Mouse (Mus musculus) midbrain, embryonic 15.5 days (tissue): ENCODE results near the gene Smim14. TPM values are rescaled to one million over a fixed set of nuclear protein-coding genes. Genes with fewer than 3 reads are reported as not detected.
"Not testable (repeated sequence)": the region's sequence is repeated elsewhere in the genome, so short reads cannot be mapped to it uniquely, and the experiment has no call there.

Experiments used
- ATAC-seq: fragments of 200-750 bp; cut with Nextera tagmentation; replicated peaks from 2 replicates; pipeline ENCODE4 v1.8.0; 2017; ENCODE audit warnings: moderate TSS enrichment
- H3K27ac ChIP-seq: fragments of 300-500 bp; sonication (generic); 2 replicates; pipeline ENCODE4 v1.5.1; 2015; ENCODE audit warnings: mild to moderate bottlenecking, inconsistent platforms
- H3K27me3 ChIP-seq: fragments of 300-500 bp; sonication (generic); replicated peaks from 2 replicates; pipeline ENCODE4 v1.6.1; 2015; ENCODE audit warnings: inconsistent platforms
- H3K36me3 ChIP-seq: fragments of 300-500 bp; sonication (generic); replicated peaks from 2 replicates; pipeline ENCODE4 v1.6.1; 2015; ENCODE audit warnings: inconsistent platforms
- H3K4me1 ChIP-seq: fragments of 300-500 bp; sonication (generic); 2 replicates; pipeline ENCODE4 v1.6.1; 2015; ENCODE audit warnings: inconsistent platforms
- H3K4me2 ChIP-seq: fragments of 300-500 bp; sonication (generic); 2 replicates; pipeline ENCODE4 v1.6.1; 2015; ENCODE audit warnings: inconsistent platforms, mild to moderate bottlenecking, moderate library complexity
- H3K4me3 ChIP-seq: fragments of 300-500 bp; sonication (generic); 2 replicates; pipeline ENCODE4 v1.5.1; 2015; ENCODE audit warnings: mild to moderate bottlenecking, inconsistent platforms
- H3K9ac ChIP-seq: fragments of 300-500 bp; sonication (generic); 2 replicates; pipeline ENCODE4 v1.6.1; 2015; ENCODE audit warnings: mild to moderate bottlenecking, inconsistent platforms
- H3K9me3 ChIP-seq: fragments of 300-500 bp; sonication (generic); 2 replicates; pipeline ENCODE4 v1.6.1; 2016; ENCODE audit warnings: inconsistent platforms
- WGBS: fragments of 180-500 bp; shearing (Covaris S2); methylation state at CpG from one replicate; pipeline ENCODE4 v1.1.7; 2015; ENCODE audit warnings: mixed read lengths; 5-methylcytosine and 5-hydroxymethylcytosine counted together
- polyA plus RNA-seq: library from polyadenylated mRNA; unstranded; fragments of >200 nt; fragmentation: Nextera tagmentation; extraction: Ambion mirVana; gene quantifications from 2 replicates; pipeline ENCODE4 v1.2.1, GENCODE M21; 2015

Smim14 gene
- polyA plus RNA-seq, 1 experiment from 2014 or later: 193 TPM

- H3K4me3 ChIP-seq: no peak overlapping the region
- H3K27me3 ChIP-seq: no peaks in the 10 kb centered on the region
- H3K4me2 ChIP-seq: no peak overlapping the region
- no peak for ATAC-seq
- no peaks in the 10 kb centered on the region for H3K9me3 ChIP-seq
- H3K9ac ChIP-seq: no peak overlapping the region
- H3K36me3 ChIP-seq: no peaks in the 10 kb centered on the region
- peaks cover 21% of the 10 kb centered on the region for H3K4me1 ChIP-seq
- 97% methylated on average over 3 of the region's 3 CpGs for WGBS
- H3K27ac ChIP-seq: no peak overlapping the region
Measured at GRCm38 (mm10) chr5:65539786-65540185, 2.8 kb upstream of the Smim14 start.

- 14% methylated on average over 4 of the region's 4 CpGs for WGBS
- H3K9me3 ChIP-seq: no peaks in the 10 kb centered on the region
- H3K4me2 ChIP-seq: peak overlapping the region; percentile 36
- no peak overlapping the region for H3K9ac ChIP-seq
- no peaks in the 10 kb centered on the region for H3K36me3 ChIP-seq
- peak overlapping the region; percentile 10; the same call in 1 of the 2 replicates for H3K4me3 ChIP-seq
- no peak overlapping the region for H3K27ac ChIP-seq
- H3K4me1 ChIP-seq: peaks cover 21% of the 10 kb centered on the region
- H3K27me3 ChIP-seq: no peaks in the 10 kb centered on the region
- ATAC-seq: no peak
Measured at GRCm38 (mm10) chr5:65538829-65539228, 1.8 kb upstream of the Smim14 start.

GRCm38 (mm10) chr5:65538121-65538520 lies 1.1 kb upstream of the Smim14 start:
- Histone ChIP-seq H3K9ac (peak overlapping the region; percentile 93), H3K27me3 (no peaks in the 10 kb centered on the region), H3K4me2 (peak overlapping the region; percentile 67), H3K9me3 (no peaks in the 10 kb centered on the region), H3K4me1 (peaks cover 21% of the 10 kb centered on the region), H3K36me3 (no peaks in the 10 kb centered on the region), H3K4me3 (peak overlapping the region; percentile 94), H3K27ac (peak overlapping the region; percentile 98)
- WGBS: 2% methylated on average over 4 of the region's 4 CpGs
- ATAC-seq: no peak

GRCm38 (mm10) chr5:65537420-65538071 lies 562 bp upstream of the Smim14 start:
- peak; percentile 82 for ATAC-seq
- H3K36me3 ChIP-seq: no peaks in the 10 kb centered on the region
- under 1% methylated on average over 52 of the region's 59 CpGs for WGBS
- peak overlapping the region; percentile 67 for H3K4me2 ChIP-seq
- peaks cover 21% of the 10 kb centered on the region for H3K4me1 ChIP-seq
- peak overlapping the region; percentile 94 for H3K4me3 ChIP-seq
- peak overlapping the region; percentile 93 for H3K9ac ChIP-seq
- H3K9me3 ChIP-seq: no peaks in the 10 kb centered on the region
- peak overlapping the region; percentile 98 for H3K27ac ChIP-seq
- H3K27me3 ChIP-seq: no peaks in the 10 kb centered on the region

GRCm38 (mm10) chr5:65536068-65536465 lies 917 bp downstream of the Smim14 start:
- H3K27me3 ChIP-seq, H3K36me3 ChIP-seq, H3K9me3 ChIP-seq, ATAC-seq: not testable (repeated sequence)
- 80% methylated on average over 10 of the region's 10 CpGs for WGBS
- Histone ChIP-seq H3K4me2 (peak overlapping the region; percentile 67), H3K9ac (peak overlapping the region; percentile 93), H3K4me3 (peak overlapping the region; percentile 94), H3K27ac (peak overlapping the region; percentile 98), H3K4me1 (peaks cover 17% of the 10 kb centered on the region)

- Histone ChIP-seq H3K4me3 (no peak overlapping the region), H3K27me3 (no peaks in the 10 kb centered on the region), H3K4me1 (peaks cover 17% of the 10 kb centered on the region), H3K9me3 (no peaks in the 10 kb centered on the region), H3K4me2 (no peak overlapping the region), H3K27ac (no peak overlapping the region), H3K36me3 (no peaks in the 10 kb centered on the region), H3K9ac (no peak overlapping the region)
- 77% methylated on average over 5 of the region's 5 CpGs for WGBS
- ATAC-seq: no peak
Measured at GRCm38 (mm10) chr5:65535457-65536067, 1.4 kb downstream of the Smim14 start.

- no peaks in the 10 kb centered on the region for H3K27me3 ChIP-seq
- ATAC-seq: no peak
- H3K9me3 ChIP-seq: no peaks in the 10 kb centered on the region
- 70% methylated on average over 4 of the region's 4 CpGs for WGBS
- no peaks in the 10 kb centered on the region for H3K36me3 ChIP-seq
- H3K4me2 ChIP-seq: no peak overlapping the region
- H3K27ac ChIP-seq: no peak overlapping the region
- H3K9ac ChIP-seq: no peak overlapping the region
- peaks cover 15% of the 10 kb centered on the region for H3K4me1 ChIP-seq
- no peak overlapping the region for H3K4me3 ChIP-seq
Measured at GRCm38 (mm10) chr5:65534496-65534895, 2.5 kb downstream of the Smim14 start.

GRCm38 (mm10) chr5:65531283-65531682 lies 5.7 kb downstream of the Smim14 start:
- no peaks in the 10 kb centered on the region for H3K36me3 ChIP-seq
- no peak overlapping the region for H3K9ac ChIP-seq
- H3K9me3 ChIP-seq: no peaks in the 10 kb centered on the region
- peaks cover 4% of the 10 kb centered on the region for H3K4me1 ChIP-seq
- ATAC-seq: no peak
- no peak overlapping the region for H3K27ac ChIP-seq
- 70% methylated on average over 3 of the region's 3 CpGs for WGBS
- no peak overlapping the region for H3K4me3 ChIP-seq
- no peaks in the 10 kb centered on the region for H3K27me3 ChIP-seq
- H3K4me2 ChIP-seq: no peak overlapping the region

GRCm38 (mm10) chr5:65525674-65526443 lies 11.1 kb downstream of the Smim14 start:
- Histone ChIP-seq H3K4me2 (no peak overlapping the region), H3K4me3 (no peak overlapping the region), H3K36me3 (no peaks in the 10 kb centered on the region), H3K4me1 (0 out of 2 replicates have a peak, but pooled peaks cover 3% of the 10 kb centered on the region), H3K9ac (no peak overlapping the region), H3K27ac (no peak overlapping the region), H3K9me3 (no peaks in the 10 kb centered on the region), H3K27me3 (no peaks in the 10 kb centered on the region)
- no peak for ATAC-seq
- 6% methylated on average over 8 of the region's 8 CpGs for WGBS

GRCm38 (mm10) chr5:65524831-65525230 lies 12.2 kb downstream of the Smim14 start:
- Histone ChIP-seq H3K4me1 (0 out of 2 replicates have a peak, but pooled peaks cover 3% of the 10 kb centered on the region), H3K27me3 (no peaks in the 10 kb centered on the region), H3K27ac (no peak overlapping the region), H3K9me3 (no peaks in the 10 kb centered on the region), H3K9ac (no peak overlapping the region), H3K4me3 (no peak overlapping the region), H3K36me3 (no peaks in the 10 kb centered on the region), H3K4me2 (no peak overlapping the region)
- WGBS: 66% methylated on average over 4 of the region's 4 CpGs
- ATAC-seq: no peak

GRCm38 (mm10) chr5:65521803-65522202 lies 15.2 kb downstream of the Smim14 start:
- Histone ChIP-seq H3K9me3 (no peaks in the 10 kb centered on the region), H3K27me3 (no peaks in the 10 kb centered on the region), H3K4me1 (0 out of 2 replicates have a peak, but pooled peaks cover 3% of the 10 kb centered on the region), H3K9ac (no peak overlapping the region), H3K27ac (no peak overlapping the region), H3K4me3 (no peak overlapping the region), H3K36me3 (no peaks in the 10 kb centered on the region), H3K4me2 (no peak overlapping the region)
- no peak for ATAC-seq
- WGBS: 87% methylated on average over 1 of the region's 1 CpGs

- H3K4me1 ChIP-seq: no peaks in the 10 kb centered on the region
- ATAC-seq: no peak
- no peaks in the 10 kb centered on the region for H3K36me3 ChIP-seq
- H3K27me3 ChIP-seq: no peaks in the 10 kb centered on the region
- 80% methylated on average over 5 of the region's 5 CpGs for WGBS
- no peak overlapping the region for H3K4me2 ChIP-seq
- H3K27ac ChIP-seq: no peak overlapping the region
- H3K9ac ChIP-seq: no peak overlapping the region
- H3K4me3 ChIP-seq: no peak overlapping the region
- H3K9me3 ChIP-seq: no peaks in the 10 kb centered on the region
Measured at GRCm38 (mm10) chr5:65514635-65515278, 22.2 kb downstream of the Smim14 start.
